Mouse (Mus musculus) E14TG2a.4 (cell line): Measurements from ENCODE around the gene Zfp637.

Source experiments
- CTCF ChIP-seq: conservative IDR thresholded peaks from 2 replicates; pipeline ENCODE4 v1.5.1; 2014; ENCODE audit warnings: low read length
- POU5F1 ChIP-seq: IDR thresholded peaks from 2 replicates; pipeline ENCODE4 v1.6.1; 2014; ENCODE audit warnings: low read length, borderline replicate concordance

- no peak for TF ChIP-seq CTCF
- no peak for TF ChIP-seq POU5F1
Measured at GRCm38 (mm10) chr6:117881229-117881628, 40.2 kb downstream of the Zfp637 start.
